Mouse (Mus musculus) heart, adult 11 months (tissue): ENCODE results near the gene C87499.

ENCODE experiments used
- DNase-seq: peaks from one replicate; pipeline ENCODE4 v3.0.0; 2022

C87499 gene

GRCm38 (mm10) chr4:88634311-88634710 is at the start of gene C87499:
Gene C87499 (minus strand): TSS chr4:88634411.
- DNase-seq = no peak

GRCm38 (mm10) chr4:88683812-88684211 is 49.6 kb upstream of the C87499 start, which contains the start of gene Ifna2:
Gene Ifna2 (minus strand): TSS chr4:88683912.
- no peak for DNase-seq

GRCm38 (mm10) chr4:88681353-88681752 is 47.1 kb upstream of the C87499 start:
- no peak for DNase-seq

GRCm38 (mm10) chr4:88680362-88680761 is 46.2 kb upstream of the C87499 start:
- DNase-seq = no peak

GRCm38 (mm10) chr4:88676824-88677223 is 42.6 kb upstream of the C87499 start, which contains the start of gene Ifna16:
Gene Ifna16 (minus strand): TSS chr4:88676924.
- DNase-seq = no peak

GRCm38 (mm10) chr4:88655461-88655860 is 21.2 kb upstream of the C87499 start:
- peak; percentile 72 for DNase-seq

GRCm38 (mm10) chr4:88653644-88654043 is 19.4 kb upstream of the C87499 start:
- no peak for DNase-seq

- no peak for DNase-seq
These were observed 10.1 kb upstream of the C87499 start, which contains the start of gene Ifna13 for GRCm38 (mm10) chr4:88644359-88644758. Gene Ifna13 (minus strand): TSS chr4:88644459.

GRCm38 (mm10) chr4:88642526-88642925 is 8.3 kb upstream of the C87499 start:
- DNase-seq = no peak

- peak; percentile 98 for DNase-seq
These were observed 7.0 kb upstream of the C87499 start for GRCm38 (mm10) chr4:88641077-88641831.

- peak; percentile 88 for DNase-seq
These were observed 6.5 kb upstream of the C87499 start for GRCm38 (mm10) chr4:88640704-88641076.

- no peak for DNase-seq
These were observed 30.9 kb downstream of the C87499 start, which contains the start of gene Ifna12 for GRCm38 (mm10) chr4:88603276-88603675. Gene Ifna12 (minus strand): TSS chr4:88603376.

GRCm38 (mm10) chr4:88592285-88592684 is 41.9 kb downstream of the C87499 start, which contains the start of gene Ifna9:
Gene Ifna9 (minus strand): TSS chr4:88592385.
- DNase-seq = no peak
